Mouse (Mus musculus): ENCODE results near the gene Tnrc6b. TPM values are rescaled to one million over a fixed set of nuclear protein-coding genes. Genes with fewer than 3 reads are reported as not detected.
"Not testable (repeated sequence)": the region's sequence is repeated elsewhere in the genome, so short reads cannot be mapped to it uniquely, and the experiment has no call there.

The Tnrc6b gene
- polyA plus RNA-seq, 1 experiment from 2014 or later, result 26.8 TPM

DNA sequence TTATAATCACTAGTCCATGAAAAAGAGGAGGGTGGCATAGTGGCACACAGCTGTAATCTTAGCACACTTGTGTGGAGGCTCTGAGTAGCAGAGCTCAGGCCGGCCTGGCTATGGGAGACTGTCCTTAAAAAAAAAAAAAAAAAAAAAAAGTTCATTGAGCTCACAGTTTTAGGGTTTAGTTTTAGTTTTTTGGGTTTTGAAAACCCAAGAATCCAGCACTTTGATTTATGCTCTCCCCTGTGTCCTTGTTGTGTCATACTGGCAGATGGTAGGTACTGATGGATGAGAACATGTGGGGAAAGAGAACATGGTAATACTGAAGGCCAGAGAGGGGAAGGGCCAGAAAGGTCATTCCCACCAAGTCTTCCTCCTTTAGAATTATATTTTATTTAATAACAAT lies 19.9 kb downstream of the Tnrc6b start:
- no peak overlapping the region for H3K27ac ChIP-seq (ENCODE audit: low read depth, low read length)
- WGBS, result 93% methylated on average over 1 of the region's 1 CpGs

DNA sequence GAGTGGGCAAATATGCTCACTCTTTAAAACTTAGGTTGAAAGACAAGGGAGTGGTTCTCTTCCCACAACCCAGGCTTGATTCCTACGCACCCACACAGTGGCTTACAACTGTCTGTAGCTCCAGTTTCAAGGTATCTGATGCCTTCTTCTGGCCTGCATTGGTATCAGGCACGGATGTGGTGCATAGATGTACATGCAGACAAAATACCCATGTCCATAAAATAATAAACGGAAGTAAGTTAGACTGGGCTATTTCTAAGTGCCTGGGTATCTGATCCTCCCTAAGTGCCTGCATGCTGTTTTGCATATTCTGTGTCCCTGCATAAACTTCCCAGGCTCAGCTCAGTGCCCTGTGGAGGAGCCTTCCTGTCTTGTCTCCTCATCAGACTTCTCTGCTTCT lies 20.4 kb downstream of the Tnrc6b start:
- 84% methylated on average over 3 of the region's 3 CpGs for WGBS

More for the DNA sequence above, 19.9 kb downstream of the Tnrc6b start:
- Histone ChIP-seq H3K27me3 (replicated peaks; ENCODE audit: control insufficient read depth, insufficient read depth, low read length) (no peaks in the 10 kb centered on the region), H3K36me3 (ENCODE audit: control insufficient read depth, insufficient read depth, low read length) (no peaks in the 10 kb centered on the region), H3K4me1 (ENCODE audit: control insufficient read depth, insufficient read depth, low read depth, low read length) (no peaks in the 10 kb centered on the region), H3K4me3 (ENCODE audit: low read length) (no peak overlapping the region), H3K4me2 (ENCODE audit: low read length) (no peak overlapping the region), H3K9ac (ENCODE audit: low read depth, low read length) (no peak overlapping the region), H3K9me3 (ENCODE audit: control insufficient read depth, low read length) (no peaks in the 10 kb centered on the region)
- ATAC-seq, result no peak

DNA sequence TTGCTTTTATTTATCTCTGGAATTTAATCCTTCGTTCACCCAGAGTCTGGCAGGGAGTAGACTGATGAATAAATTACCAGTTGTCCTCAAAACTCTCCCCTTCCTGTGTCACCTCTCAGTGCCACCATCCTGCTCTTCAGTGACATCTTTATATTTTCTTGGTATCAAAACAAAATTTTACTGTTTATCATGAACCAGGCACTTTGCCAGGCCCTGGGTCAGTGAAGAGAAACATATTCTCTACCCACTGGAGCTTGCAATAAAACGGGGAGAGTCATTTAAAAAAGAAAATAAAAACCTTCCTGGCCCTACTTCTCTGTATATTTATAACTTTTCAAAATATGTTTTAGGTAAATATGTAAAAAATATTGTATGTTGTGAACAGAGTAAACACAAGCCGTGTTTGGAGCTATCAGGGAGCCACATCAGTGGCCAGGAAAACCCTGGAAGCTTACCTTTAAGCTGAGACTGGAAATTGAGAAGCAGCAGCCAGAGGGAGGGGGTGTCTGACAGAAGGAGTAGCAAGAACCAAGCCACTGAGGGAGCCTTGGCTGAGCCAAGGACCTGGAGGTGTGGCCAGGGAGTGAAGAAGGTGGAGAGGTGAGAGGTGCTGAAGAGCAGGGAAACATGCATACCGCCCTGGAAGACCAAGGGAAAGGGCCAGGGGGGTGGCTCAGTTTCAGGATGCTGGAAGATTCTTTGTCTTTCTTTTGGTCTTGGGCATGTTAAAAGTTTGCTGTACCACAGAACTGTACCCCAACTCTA lies 21.3 kb downstream of the Tnrc6b start:
- H3K4me2 ChIP-seq (ENCODE audit: low read length), result no peak overlapping the region
- no peaks in the 10 kb centered on the region for H3K9me3 ChIP-seq (ENCODE audit: control insufficient read depth, low read length)
- no peak for ATAC-seq
- no peaks in the 10 kb centered on the region for H3K36me3 ChIP-seq (ENCODE audit: control insufficient read depth, insufficient read depth, low read length)
- H3K9ac ChIP-seq (ENCODE audit: low read depth, low read length), result no peak overlapping the region
- no peak overlapping the region for H3K27ac ChIP-seq (ENCODE audit: low read depth, low read length)
- no peaks in the 10 kb centered on the region for H3K27me3 ChIP-seq (replicated peaks; ENCODE audit: control insufficient read depth, insufficient read depth, low read length)
- no peaks in the 10 kb centered on the region for H3K4me1 ChIP-seq (ENCODE audit: control insufficient read depth, insufficient read depth, low read depth, low read length)
- no peak overlapping the region for H3K4me3 ChIP-seq (ENCODE audit: low read length)
- 58% methylated on average over 4 of the region's 4 CpGs for WGBS

More for the DNA sequence above, 20.4 kb downstream of the Tnrc6b start:
- no peaks in the 10 kb centered on the region for H3K36me3 ChIP-seq (ENCODE audit: control insufficient read depth, insufficient read depth, low read length)
- H3K9ac ChIP-seq (ENCODE audit: low read depth, low read length), result no peak overlapping the region
- no peak overlapping the region for H3K4me2 ChIP-seq (ENCODE audit: low read length)
- no peak overlapping the region for H3K4me3 ChIP-seq (ENCODE audit: low read length)
- no peak for ATAC-seq
- H3K4me1 ChIP-seq (ENCODE audit: control insufficient read depth, insufficient read depth, low read depth, low read length), result no peaks in the 10 kb centered on the region
- H3K27ac ChIP-seq (ENCODE audit: low read depth, low read length), result no peak overlapping the region
- no peaks in the 10 kb centered on the region for H3K27me3 ChIP-seq (replicated peaks; ENCODE audit: control insufficient read depth, insufficient read depth, low read length)
- H3K9me3 ChIP-seq (ENCODE audit: control insufficient read depth, low read length), result no peaks in the 10 kb centered on the region

- Histone ChIP-seq H3K27ac (ENCODE audit: low read depth, low read length) (no peak overlapping the region), H3K4me3 (ENCODE audit: low read length) (no peak overlapping the region), H3K9me3 (ENCODE audit: control insufficient read depth, low read length) (no peaks in the 10 kb centered on the region), H3K4me1 (ENCODE audit: control insufficient read depth, insufficient read depth, low read depth, low read length) (no peaks in the 10 kb centered on the region), H3K27me3 (replicated peaks; ENCODE audit: control insufficient read depth, insufficient read depth, low read length) (no peaks in the 10 kb centered on the region), H3K36me3 (ENCODE audit: control insufficient read depth, insufficient read depth, low read length) (no peaks in the 10 kb centered on the region), H3K9ac (ENCODE audit: low read depth, low read length) (no peak overlapping the region), H3K4me2 (ENCODE audit: low read length) (no peak overlapping the region)
- no peak for ATAC-seq
- 91% methylated on average over 3 of the region's 3 CpGs for WGBS
Measured at GRCm38 (mm10) chr15:80735300-80735699, 24.2 kb downstream of the Tnrc6b start.

DNA sequence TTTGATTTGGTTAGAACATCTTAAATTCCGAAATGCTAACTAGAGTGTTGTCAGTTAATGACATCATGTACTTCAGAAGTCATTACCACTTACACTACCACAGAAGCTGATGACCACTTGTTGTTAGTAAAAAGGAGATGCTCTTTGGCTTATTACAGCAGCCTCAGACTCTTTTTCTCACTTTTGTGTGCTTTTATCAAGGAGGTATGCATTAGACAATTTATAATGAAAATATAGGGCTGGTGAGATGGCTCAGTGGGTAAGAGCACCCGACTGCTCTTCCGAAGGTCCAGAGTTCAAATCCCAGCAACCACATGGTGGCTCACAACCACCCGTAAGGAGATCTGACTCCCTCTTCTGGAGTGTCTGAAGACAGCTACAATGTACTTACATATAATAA lies 24.6 kb downstream of the Tnrc6b start:
- H3K9me3 ChIP-seq (ENCODE audit: control insufficient read depth, low read length); H3K4me1 ChIP-seq (ENCODE audit: control insufficient read depth, insufficient read depth, low read depth, low read length); H3K36me3 ChIP-seq (ENCODE audit: control insufficient read depth, insufficient read depth, low read length); H3K9ac ChIP-seq (ENCODE audit: low read depth, low read length); H3K4me2 ChIP-seq (ENCODE audit: low read length); H3K27me3 ChIP-seq (replicated peaks; ENCODE audit: control insufficient read depth, insufficient read depth, low read length); H3K27ac ChIP-seq (ENCODE audit: low read depth, low read length); ATAC-seq; H3K4me3 ChIP-seq (ENCODE audit: low read length): not testable (repeated sequence)
- 97% methylated on average over 3 of the region's 4 CpGs for WGBS

DNA sequence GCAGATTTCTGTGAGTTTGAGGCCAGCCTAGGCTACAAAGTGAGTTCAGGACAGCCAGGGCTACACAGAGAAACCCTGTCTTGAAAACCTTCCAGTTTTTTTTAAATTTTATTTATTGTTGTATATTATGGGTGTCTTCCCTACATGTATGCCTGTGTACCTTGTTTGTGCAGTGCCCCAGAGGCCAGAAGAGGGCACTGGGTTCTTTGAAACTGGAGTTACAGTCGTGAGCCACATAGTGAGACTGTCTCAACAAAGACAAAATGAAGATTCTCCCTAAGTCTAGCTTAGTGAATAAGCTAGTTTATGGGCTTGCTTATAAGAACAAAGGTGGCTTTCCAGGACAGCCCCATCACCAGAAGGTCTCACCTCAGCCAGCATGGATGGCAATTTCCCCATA lies 25.4 kb downstream of the Tnrc6b start:
- Histone ChIP-seq H3K27me3 (replicated peaks; ENCODE audit: control insufficient read depth, insufficient read depth, low read length) (no peaks in the 10 kb centered on the region), H3K9ac (ENCODE audit: low read depth, low read length) (no peak overlapping the region), H3K27ac (ENCODE audit: low read depth, low read length) (no peak overlapping the region), H3K36me3 (ENCODE audit: control insufficient read depth, insufficient read depth, low read length) (no peaks in the 10 kb centered on the region), H3K4me3 (ENCODE audit: low read length) (no peak overlapping the region), H3K9me3 (ENCODE audit: control insufficient read depth, low read length) (no peaks in the 10 kb centered on the region), H3K4me1 (ENCODE audit: control insufficient read depth, insufficient read depth, low read depth, low read length) (no peaks in the 10 kb centered on the region), H3K4me2 (ENCODE audit: low read length) (no peak overlapping the region)
- ATAC-seq, result no peak
- WGBS, result 36% methylated on average over 1 of the region's 1 CpGs

DNA sequence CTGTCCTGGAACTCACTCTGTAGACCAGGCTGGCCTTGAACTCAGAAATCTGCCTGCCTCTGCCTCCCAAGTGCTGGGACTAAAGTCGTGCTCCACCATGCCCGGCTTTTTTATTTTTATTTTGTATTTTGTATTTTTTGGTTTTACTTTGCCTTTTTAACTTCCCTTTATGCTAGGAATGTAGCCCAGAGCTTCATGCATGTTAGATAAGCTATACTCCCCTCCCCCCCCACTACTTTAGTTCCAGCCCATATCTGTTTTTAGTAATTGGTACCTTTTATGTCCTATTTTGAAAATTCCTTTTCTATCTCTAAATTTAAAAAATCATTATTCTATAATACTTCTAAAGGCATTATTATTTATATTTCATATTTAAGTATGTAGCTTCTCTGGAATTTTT lies 27.1 kb downstream of the Tnrc6b start:
- Histone ChIP-seq H3K4me3 (ENCODE audit: low read length) (no peak overlapping the region), H3K36me3 (ENCODE audit: control insufficient read depth, insufficient read depth, low read length) (no peaks in the 10 kb centered on the region), H3K4me1 (ENCODE audit: control insufficient read depth, insufficient read depth, low read depth, low read length) (no peaks in the 10 kb centered on the region), H3K27me3 (replicated peaks; ENCODE audit: control insufficient read depth, insufficient read depth, low read length) (no peaks in the 10 kb centered on the region), H3K27ac (ENCODE audit: low read depth, low read length) (no peak overlapping the region), H3K9ac (ENCODE audit: low read depth, low read length) (no peak overlapping the region), H3K4me2 (ENCODE audit: low read length) (no peak overlapping the region), H3K9me3 (ENCODE audit: control insufficient read depth, low read length) (no peaks in the 10 kb centered on the region)
- 94% methylated on average over 2 of the region's 2 CpGs for WGBS
- ATAC-seq, result no peak

DNA sequence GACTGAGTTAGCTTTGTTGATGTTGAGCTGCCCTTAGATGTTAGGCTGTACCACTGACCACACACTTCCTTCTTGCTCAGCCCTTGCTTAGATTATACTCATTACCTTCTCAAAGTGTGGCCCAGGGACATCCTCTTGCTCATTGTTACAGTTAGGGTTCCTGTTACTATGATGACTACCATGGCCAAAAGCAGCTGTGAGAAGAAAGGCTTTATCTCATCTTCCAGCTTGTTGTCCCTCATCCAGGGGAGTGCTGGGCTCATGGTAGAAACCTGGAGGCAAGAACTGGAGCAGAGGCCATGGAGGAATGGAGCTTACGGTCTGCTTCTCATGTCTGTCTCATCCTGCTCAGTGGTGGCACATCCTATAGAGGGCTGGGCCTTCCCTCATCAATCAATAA lies 28.9 kb downstream of the Tnrc6b start:
- Histone ChIP-seq H3K36me3 (ENCODE audit: control insufficient read depth, insufficient read depth, low read length) (no peaks in the 10 kb centered on the region), H3K27me3 (replicated peaks; ENCODE audit: control insufficient read depth, insufficient read depth, low read length) (no peaks in the 10 kb centered on the region), H3K9me3 (ENCODE audit: control insufficient read depth, low read length) (no peaks in the 10 kb centered on the region), H3K4me1 (ENCODE audit: control insufficient read depth, insufficient read depth, low read depth, low read length) (no peaks in the 10 kb centered on the region), H3K4me2 (ENCODE audit: low read length) (no peak overlapping the region), H3K9ac (ENCODE audit: low read depth, low read length) (no peak overlapping the region), H3K4me3 (ENCODE audit: low read length) (no peak overlapping the region), H3K27ac (ENCODE audit: low read depth, low read length) (no peak overlapping the region)
- WGBS, result 95% methylated on average over 1 of the region's 1 CpGs
- no peak for ATAC-seq

DNA sequence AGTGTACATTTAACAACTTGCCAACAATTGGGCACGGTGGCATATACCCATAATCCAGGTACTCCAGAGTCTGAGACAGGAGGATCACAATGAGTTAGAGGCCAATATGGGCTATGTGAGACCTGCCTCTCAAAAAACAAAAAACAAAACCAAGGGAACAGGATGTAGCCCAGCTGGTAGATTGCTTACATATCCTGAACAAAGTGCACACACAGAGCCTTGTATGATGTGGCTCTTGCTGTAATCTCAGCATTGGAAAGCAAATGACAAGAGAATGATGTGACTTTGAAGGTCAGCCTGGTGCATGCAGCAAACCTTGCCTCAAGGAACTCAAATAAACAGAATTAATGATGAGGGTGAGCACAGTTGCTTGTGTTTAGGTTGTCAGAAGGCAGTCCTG lies 30.7 kb downstream of the Tnrc6b start:
- no peaks in the 10 kb centered on the region for H3K4me1 ChIP-seq (ENCODE audit: control insufficient read depth, insufficient read depth, low read depth, low read length)
- no peak overlapping the region for H3K4me2 ChIP-seq (ENCODE audit: low read length)
- WGBS, result 95% methylated on average over 1 of the region's 1 CpGs
- no peaks in the 10 kb centered on the region for H3K27me3 ChIP-seq (replicated peaks; ENCODE audit: control insufficient read depth, insufficient read depth, low read length)
- no peaks in the 10 kb centered on the region for H3K9me3 ChIP-seq (ENCODE audit: control insufficient read depth, low read length)
- no peaks in the 10 kb centered on the region for H3K36me3 ChIP-seq (ENCODE audit: control insufficient read depth, insufficient read depth, low read length)
- no peak overlapping the region for H3K27ac ChIP-seq (ENCODE audit: low read depth, low read length)
- H3K9ac ChIP-seq (ENCODE audit: low read depth, low read length), result no peak overlapping the region
- H3K4me3 ChIP-seq (ENCODE audit: low read length), result no peak overlapping the region
- no peak for ATAC-seq
